Mouse (Mus musculus): ENCODE measurements at regions not wholly inside any gene's neighbourhood (a gene's known extent, or its start where the extent isn't known, plus 50 kb on each side); places are given as distances from the start of the nearest gene placed in this dataset.

GRCm38 (mm10) chr11:24664082-24664481, 586.2 kb downstream of the Bcl11a start:
- H3K4me2 ChIP-seq = no peak overlapping the region
- no peaks in the 10 kb centered on the region for H3K36me3 ChIP-seq
- 58% methylated on average over 4 of the region's 4 CpGs for WGBS
- H3K9ac ChIP-seq (replicated peaks) = no peak overlapping the region
- no peak overlapping the region for H3K4me3 ChIP-seq (replicated peaks)
- H3K9me3 ChIP-seq = no peaks in the 10 kb centered on the region
- no peak for ATAC-seq (ENCODE audit: insufficient number of reproducible peaks, insufficient read depth, low FRiP score, low TSS enrichment, low read depth)
- no peaks in the 10 kb centered on the region for H3K27me3 ChIP-seq
- no peak overlapping the region for H3K27ac ChIP-seq
- peaks cover 5% of the 10 kb centered on the region; the same call in 1 of the 2 replicates for H3K4me1 ChIP-seq (replicated peaks)

DNA sequence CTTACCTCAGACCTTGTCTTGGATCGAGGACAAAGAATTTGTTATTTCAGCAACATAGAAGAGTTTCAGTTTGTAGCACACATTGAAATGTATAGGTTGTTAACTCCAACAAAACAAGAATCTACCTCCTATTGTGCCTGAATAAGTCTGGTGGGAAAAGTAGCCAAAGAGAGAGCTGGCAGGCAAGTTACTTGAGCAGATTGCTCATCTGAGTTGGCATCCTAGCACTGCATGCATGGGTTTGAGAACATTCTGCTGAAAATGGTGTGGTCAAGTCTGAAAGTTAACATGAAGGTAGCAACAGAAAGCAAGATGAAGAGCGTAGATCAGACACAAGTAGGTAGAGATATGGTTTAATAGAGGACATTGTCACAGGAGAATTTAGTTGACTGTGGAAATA, 587.5 kb downstream of the Bcl11a start:
- no peak for ATAC-seq (ENCODE audit: insufficient number of reproducible peaks, insufficient read depth, low FRiP score, low TSS enrichment, low read depth)
- WGBS = 85% methylated on average over 2 of the region's 2 CpGs
- H3K4me1 ChIP-seq (replicated peaks) = peaks cover 5% of the 10 kb centered on the region; the same call in 1 of the 2 replicates

GRCm38 (mm10) chr11:24671662-24672061, 593.8 kb downstream of the Bcl11a start:
- Histone ChIP-seq H3K9me3 (no peaks in the 10 kb centered on the region), H3K27me3 (peaks cover 6% of the 10 kb centered on the region; the same call in 1 of the 2 replicates), H3K4me1 (replicated peaks) (peaks cover 12% of the 10 kb centered on the region), H3K4me3 (replicated peaks) (no peak overlapping the region), H3K4me2 (no peak overlapping the region), H3K36me3 (no peaks in the 10 kb centered on the region), H3K27ac (no peak overlapping the region), H3K9ac (replicated peaks) (no peak overlapping the region)
- 90% methylated on average over 4 of the region's 4 CpGs for WGBS
- no peak for ATAC-seq (ENCODE audit: insufficient number of reproducible peaks, insufficient read depth, low FRiP score, low TSS enrichment, low read depth)

More for the DNA sequence above, 587.5 kb downstream of the Bcl11a start:
- H3K27me3 ChIP-seq = peaks cover 3% of the 10 kb centered on the region; the same call in 1 of the 2 replicates
- no peak overlapping the region for H3K4me3 ChIP-seq (replicated peaks)
- no peak overlapping the region for H3K27ac ChIP-seq
- no peak overlapping the region for H3K9ac ChIP-seq (replicated peaks)
- no peaks in the 10 kb centered on the region for H3K9me3 ChIP-seq
- H3K4me2 ChIP-seq = no peak overlapping the region
- no peaks in the 10 kb centered on the region for H3K36me3 ChIP-seq

DNA sequence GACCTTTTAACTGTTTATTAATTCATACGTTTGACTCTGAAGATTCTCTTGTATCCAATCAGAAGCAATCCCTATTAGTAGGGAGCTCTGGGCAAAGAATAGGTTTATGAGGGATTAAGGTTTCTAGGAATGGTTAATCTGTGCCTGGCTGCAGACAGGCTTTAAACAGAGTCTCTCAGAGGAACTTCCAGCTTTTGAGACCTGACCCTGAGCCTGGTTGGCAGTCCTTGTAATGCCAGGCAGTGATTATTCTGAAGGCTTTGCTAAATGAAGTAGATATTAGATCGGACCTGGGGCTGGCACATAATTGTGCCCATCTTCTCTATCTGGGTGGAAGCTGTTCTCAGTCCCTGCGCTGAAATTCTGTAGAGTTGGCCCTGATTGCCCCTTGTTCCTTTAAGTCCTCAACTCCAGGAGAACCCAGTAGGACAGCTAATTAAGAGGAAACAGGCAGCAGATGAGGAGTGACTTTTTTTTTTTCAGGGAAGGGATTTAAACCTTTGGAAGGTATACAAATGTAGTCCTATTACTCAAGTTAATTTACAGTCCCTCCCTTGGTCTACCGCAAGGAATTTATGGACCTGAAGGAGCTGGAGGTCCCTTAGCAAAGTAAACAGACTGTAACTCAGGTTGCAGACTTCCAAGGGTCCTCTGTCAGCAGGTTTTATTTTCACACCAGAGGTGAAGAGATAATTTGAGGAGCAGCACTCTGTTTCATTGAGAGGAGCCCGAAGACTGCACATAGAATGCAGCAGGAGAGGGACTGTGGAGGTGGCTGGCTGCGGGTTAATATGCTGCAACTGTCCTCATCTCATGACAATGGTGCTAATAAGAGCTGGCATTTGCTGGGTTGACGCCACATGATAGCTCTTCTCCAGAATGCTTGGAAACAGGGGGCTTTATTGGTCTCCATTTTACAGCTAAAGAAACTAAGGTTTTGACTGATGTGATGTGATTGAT, 595.7 kb downstream of the Bcl11a start:
- Histone ChIP-seq H3K27me3 (peaks cover 6% of the 10 kb centered on the region; the same call in 1 of the 2 replicates), H3K4me3 (replicated peaks) (no peak overlapping the region), H3K9ac (replicated peaks) (no peak overlapping the region), H3K27ac (no peak overlapping the region), H3K4me2 (no peak overlapping the region), H3K36me3 (no peaks in the 10 kb centered on the region), H3K4me1 (replicated peaks) (peaks cover 12% of the 10 kb centered on the region), H3K9me3 (no peaks in the 10 kb centered on the region)
- ATAC-seq (ENCODE audit: insufficient number of reproducible peaks, insufficient read depth, low FRiP score, low TSS enrichment, low read depth) = no peak
- 32% methylated on average over 7 of the region's 7 CpGs for WGBS

DNA sequence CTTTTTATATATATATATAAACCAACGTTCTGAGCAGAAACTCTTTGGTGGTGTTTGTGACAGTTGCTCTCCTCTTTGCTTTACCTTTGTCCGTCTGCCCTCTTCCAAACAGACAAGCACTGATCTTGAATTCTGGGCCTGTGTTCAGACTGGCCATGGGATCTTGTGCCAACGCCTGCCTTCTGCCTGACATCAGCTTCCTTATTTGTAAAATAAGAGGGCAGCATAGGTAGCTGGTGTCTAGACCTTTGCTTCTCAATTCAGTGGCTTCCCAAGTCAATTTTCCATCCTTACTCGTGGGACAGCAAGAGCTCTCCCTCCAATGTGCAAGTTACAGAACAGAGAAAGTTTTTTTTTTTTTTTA, 596.3 kb downstream of the Bcl11a start:
- Histone ChIP-seq H3K27ac (no peak overlapping the region), H3K4me3 (replicated peaks) (no peak overlapping the region), H3K9ac (replicated peaks) (no peak overlapping the region), H3K9me3 (no peaks in the 10 kb centered on the region), H3K4me2 (no peak overlapping the region), H3K4me1 (replicated peaks) (peaks cover 12% of the 10 kb centered on the region), H3K36me3 (no peaks in the 10 kb centered on the region), H3K27me3 (peaks cover 6% of the 10 kb centered on the region; the same call in 1 of the 2 replicates)
- 32% methylated on average over 4 of the region's 4 CpGs for WGBS
- ATAC-seq (ENCODE audit: insufficient number of reproducible peaks, insufficient read depth, low FRiP score, low TSS enrichment, low read depth) = no peak

- Histone ChIP-seq H3K27me3 (no peaks in the 10 kb centered on the region), H3K9ac (replicated peaks) (no peak overlapping the region), H3K9me3 (no peaks in the 10 kb centered on the region), H3K27ac (no peak overlapping the region), H3K36me3 (no peaks in the 10 kb centered on the region), H3K4me2 (no peak overlapping the region), H3K4me1 (replicated peaks) (peaks cover 17% of the 10 kb centered on the region), H3K4me3 (replicated peaks) (no peak overlapping the region)
- no peak for ATAC-seq (ENCODE audit: insufficient number of reproducible peaks, insufficient read depth, low FRiP score, low TSS enrichment, low read depth)
- WGBS = 90% methylated on average over 4 of the region's 4 CpGs
Observed at GRCm38 (mm10) chr11:24677016-24677415, 599.2 kb downstream of the Bcl11a start.

GRCm38 (mm10) chr11:24679581-24679980, 601.7 kb downstream of the Bcl11a start:
- Histone ChIP-seq H3K4me2 (no peak overlapping the region), H3K9me3 (no peaks in the 10 kb centered on the region), H3K9ac (replicated peaks) (no peak overlapping the region), H3K4me3 (replicated peaks) (no peak overlapping the region), H3K36me3 (no peaks in the 10 kb centered on the region), H3K4me1 (replicated peaks) (0 out of 2 replicates have a peak, but pooled peaks cover 5% of the 10 kb centered on the region), H3K27me3 (no peaks in the 10 kb centered on the region), H3K27ac (no peak overlapping the region)
- no peak for ATAC-seq (ENCODE audit: insufficient number of reproducible peaks, insufficient read depth, low FRiP score, low TSS enrichment, low read depth)
- 92% methylated on average over 5 of the region's 5 CpGs for WGBS

DNA sequence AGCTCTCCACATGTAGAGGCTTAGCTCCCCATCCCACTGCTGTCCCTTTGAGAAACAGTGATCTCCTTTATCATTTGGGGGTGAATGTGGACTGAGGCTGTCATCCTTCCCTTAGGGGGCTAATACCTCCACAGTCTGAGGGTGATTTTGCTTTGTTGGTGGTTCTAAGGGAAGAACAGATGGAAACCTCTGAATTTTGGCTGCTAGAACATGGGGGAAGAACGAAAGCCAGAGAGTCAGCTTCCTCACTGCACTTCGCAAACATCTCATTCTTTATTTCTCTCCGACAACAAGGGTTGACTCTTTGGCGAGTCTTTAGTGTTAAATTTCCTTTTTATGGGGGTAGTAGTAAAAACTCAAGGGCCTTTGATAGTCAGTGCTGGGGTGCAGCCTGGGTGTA, 604.6 kb downstream of the Bcl11a start:
- no peaks in the 10 kb centered on the region for H3K36me3 ChIP-seq
- peaks cover 20% of the 10 kb centered on the region; the same call in 1 of the 2 replicates for H3K4me1 ChIP-seq (replicated peaks)
- no peak overlapping the region for H3K4me2 ChIP-seq
- H3K9me3 ChIP-seq = no peaks in the 10 kb centered on the region
- 17% methylated on average over 4 of the region's 4 CpGs for WGBS
- H3K9ac ChIP-seq (replicated peaks) = no peak overlapping the region
- H3K27me3 ChIP-seq = no peaks in the 10 kb centered on the region
- no peak overlapping the region for H3K4me3 ChIP-seq (replicated peaks)
- no peak overlapping the region for H3K27ac ChIP-seq
- ATAC-seq (ENCODE audit: insufficient number of reproducible peaks, insufficient read depth, low FRiP score, low TSS enrichment, low read depth) = no peak

GRCm38 (mm10) chr11:24685545-24686467, 608.0 kb downstream of the Bcl11a start:
- 29% methylated on average over 16 of the region's 16 CpGs for WGBS
- H3K9ac ChIP-seq (replicated peaks) = no peak overlapping the region

GRCm38 (mm10) chr11:24688160-24688782, 610.4 kb downstream of the Bcl11a start:
- Histone ChIP-seq H3K27me3 (no peaks in the 10 kb centered on the region), H3K4me2 (no peak overlapping the region), H3K36me3 (no peaks in the 10 kb centered on the region), H3K9me3 (no peaks in the 10 kb centered on the region), H3K4me3 (replicated peaks) (no peak overlapping the region), H3K27ac (peak overlapping the region; percentile 32; the same call in 1 of the 2 replicates), H3K4me1 (replicated peaks) (peaks cover 48% of the 10 kb centered on the region), H3K9ac (replicated peaks) (no peak overlapping the region)
- 43% methylated on average over 2 of the region's 2 CpGs for whole genome bisulfite sequencing
- 0 out of 2 replicates have a peak, but pooled peaks have one; percentile 50 for ATAC-seq (ENCODE audit: insufficient number of reproducible peaks, insufficient read depth, low FRiP score, low TSS enrichment, low read depth)

More at GRCm38 (mm10) chr11:24685545-24686467, 608.0 kb downstream of the Bcl11a start:
- H3K27ac ChIP-seq = 0 out of 2 replicates have a peak overlapping the region, but pooled peaks have one; percentile 5
- H3K4me2 ChIP-seq = no peak overlapping the region
- H3K4me3 ChIP-seq (replicated peaks) = no peak overlapping the region
- H3K4me1 ChIP-seq (replicated peaks) = peaks cover 50% of the 10 kb centered on the region
- no peaks in the 10 kb centered on the region for H3K27me3 ChIP-seq
- H3K36me3 ChIP-seq = no peaks in the 10 kb centered on the region
- H3K9me3 ChIP-seq = no peaks in the 10 kb centered on the region
- ATAC-seq (ENCODE audit: insufficient number of reproducible peaks, insufficient read depth, low FRiP score, low TSS enrichment, low read depth) = peak; percentile 39
